Mouse (Mus musculus) cerebellum, adult 9-11 months (tissue): ENCODE data around the gene 1600002K03Rik.
"Not testable (repeated sequence)": the region's sequence is repeated elsewhere in the genome, so short reads cannot be mapped to it uniquely, and the experiment has no call there.

Experiments
- DNase-seq: peaks from one replicate; pipeline ENCODE4 v3.0.0; 2022

1600002K03Rik gene

DNA sequence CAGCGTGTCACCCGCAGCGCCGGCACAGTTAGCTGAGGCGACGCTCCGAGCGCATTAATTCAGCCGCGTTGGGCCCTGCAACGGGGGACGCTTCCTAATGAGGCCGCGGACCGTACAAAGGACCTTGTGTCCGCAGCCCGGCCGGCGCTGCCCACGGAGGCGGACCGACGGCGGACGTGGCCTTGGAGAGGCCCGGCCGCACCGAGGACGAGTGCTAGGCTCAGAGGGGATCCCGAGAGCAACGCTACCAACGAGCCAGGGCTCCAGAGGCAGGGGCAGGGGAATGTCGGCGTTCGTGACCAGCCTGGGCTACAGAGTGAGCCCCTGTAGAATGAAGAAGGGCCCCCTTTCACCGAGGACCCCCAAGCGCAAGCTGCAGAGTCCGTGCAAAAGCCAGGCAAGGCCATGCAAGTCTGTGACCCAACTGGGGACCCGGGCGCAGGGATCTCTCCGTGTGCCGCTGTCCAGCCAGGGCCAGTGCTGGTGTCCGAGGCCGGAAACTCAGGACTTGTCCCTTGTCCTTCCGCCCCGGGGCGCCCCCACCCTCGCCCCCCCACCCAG is 17.8 kb downstream of the 1600002K03Rik start:
- DNase-seq, result peak; percentile 44

DNA sequence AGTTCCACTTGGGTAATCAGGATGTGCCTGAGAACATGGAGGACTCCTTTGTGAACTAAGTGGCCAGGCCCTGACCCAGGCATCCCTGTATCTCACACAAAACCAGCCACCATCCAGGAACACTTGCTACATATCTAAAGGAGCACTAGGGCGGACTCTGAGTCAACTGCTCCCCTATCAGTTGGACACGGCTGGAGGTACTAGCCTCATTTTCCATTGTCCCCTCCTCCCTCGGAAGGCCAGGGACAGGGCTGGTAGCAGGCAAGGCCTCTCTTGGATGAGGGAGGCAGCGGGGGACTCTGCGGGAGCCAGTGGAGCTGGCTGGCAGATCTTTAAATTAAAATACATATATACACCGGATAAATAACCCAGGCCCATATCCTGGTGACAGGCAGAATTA is 21.2 kb downstream of the 1600002K03Rik start:
- peak; percentile 5 for DNase-seq

DNA sequence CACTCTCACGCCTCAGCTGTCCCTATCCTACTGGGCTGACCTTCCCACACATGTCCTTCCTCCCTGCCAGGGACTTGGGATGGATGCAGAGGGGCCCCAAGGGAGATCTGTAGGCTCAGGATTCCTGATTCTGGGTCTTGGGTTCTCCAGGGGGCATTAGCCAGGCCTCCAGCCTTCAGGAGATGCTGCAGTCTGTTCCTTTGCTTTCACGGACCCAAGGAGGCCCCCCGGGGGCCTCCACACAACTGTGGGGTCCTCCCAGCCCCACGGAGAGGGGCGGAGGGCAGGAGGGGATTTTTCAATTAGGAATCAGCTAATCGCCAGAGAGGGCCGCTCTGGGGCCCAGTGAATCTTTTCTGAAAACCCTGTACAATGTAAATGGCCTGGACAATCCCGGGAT is 21.7 kb downstream of the 1600002K03Rik start:
- no peak for DNase-seq

DNA sequence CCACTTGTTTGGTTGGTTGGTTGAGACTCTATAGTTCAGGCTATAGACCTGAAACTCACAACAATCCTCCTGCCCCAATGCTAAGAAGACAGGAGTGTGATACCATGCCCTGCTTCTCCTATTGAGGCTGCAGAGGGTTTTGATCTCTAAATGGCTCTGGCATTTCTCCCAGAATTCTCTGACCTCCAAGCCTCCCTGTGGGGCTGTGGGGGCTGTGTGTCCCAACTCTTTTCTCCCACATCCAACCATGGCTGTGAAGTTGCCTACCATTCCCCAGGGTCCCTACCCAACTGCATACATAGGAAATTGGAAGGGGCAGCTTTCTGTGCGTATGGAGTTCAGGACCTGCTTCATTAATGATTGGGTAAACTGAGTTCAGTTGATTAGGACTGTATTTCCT is 23.4 kb downstream of the 1600002K03Rik start:
- no peak for DNase-seq

DNA sequence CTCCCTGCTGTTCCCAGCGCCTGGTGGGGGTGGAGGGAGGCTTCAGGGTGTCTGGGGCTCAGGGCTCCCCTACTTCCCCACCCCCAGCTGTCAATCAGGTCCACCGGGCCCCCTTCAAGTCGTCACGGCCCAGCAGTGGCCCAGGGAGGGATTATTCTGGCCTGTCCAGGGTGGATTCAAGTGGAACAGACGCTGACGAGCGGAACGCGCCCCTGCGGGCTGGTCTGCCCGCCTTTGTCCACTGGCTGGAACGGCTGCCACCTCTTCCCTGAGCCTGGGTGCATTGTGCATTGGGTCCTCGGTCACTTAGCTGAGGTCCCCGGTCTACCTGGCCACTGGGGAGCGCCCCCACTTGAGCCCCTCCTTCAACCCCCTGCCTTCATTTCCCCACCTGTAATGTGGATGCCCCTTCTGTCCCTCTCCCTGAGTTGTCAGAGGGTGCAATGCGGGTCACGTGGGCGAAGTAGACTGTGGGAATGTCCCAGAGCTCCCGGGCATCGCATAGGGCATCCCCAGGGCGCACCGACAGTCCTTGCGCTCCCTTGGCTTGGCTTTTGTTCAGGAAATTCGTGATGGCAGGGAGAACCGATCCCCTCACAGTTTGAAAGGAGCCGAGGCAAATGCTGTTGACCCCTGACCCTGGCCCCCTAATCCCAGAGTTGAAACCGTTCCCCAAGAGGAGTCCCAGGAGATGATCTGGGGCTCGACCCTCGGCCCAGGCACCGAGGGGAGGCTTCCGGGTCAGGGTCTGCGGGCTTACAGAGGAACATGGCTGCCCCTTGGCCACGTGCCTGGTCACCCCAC is 24.2 kb downstream of the 1600002K03Rik start:
- DNase-seq, result no peak

GRCm38 (mm10) chr10:80199440-80200008 is 26.8 kb downstream of the 1600002K03Rik start:
- DNase-seq, result peak; percentile 84

GRCm38 (mm10) chr10:80200485-80200884 is 27.7 kb downstream of the 1600002K03Rik start:
- no peak for DNase-seq

DNA sequence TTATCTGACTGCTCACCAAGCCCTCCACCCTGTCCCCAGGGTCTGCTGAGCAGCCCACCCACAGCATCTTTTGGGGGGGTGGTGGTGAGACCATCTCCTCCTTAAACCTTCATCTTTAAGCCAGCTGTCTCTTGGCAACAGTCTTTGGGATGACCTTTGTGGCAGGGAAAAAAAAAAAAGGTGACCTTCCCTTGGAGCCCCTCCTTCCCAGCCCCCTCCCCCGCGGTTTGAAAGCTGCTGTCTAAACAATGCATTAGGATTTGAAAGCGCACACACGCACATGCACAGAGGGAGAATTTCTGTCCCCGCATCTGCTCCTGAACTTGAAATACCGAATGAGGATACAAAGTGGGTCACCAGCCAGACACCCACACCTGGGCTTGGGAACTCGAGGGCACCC is 31.3 kb downstream of the 1600002K03Rik start:
- DNase-seq, result no peak

DNA sequence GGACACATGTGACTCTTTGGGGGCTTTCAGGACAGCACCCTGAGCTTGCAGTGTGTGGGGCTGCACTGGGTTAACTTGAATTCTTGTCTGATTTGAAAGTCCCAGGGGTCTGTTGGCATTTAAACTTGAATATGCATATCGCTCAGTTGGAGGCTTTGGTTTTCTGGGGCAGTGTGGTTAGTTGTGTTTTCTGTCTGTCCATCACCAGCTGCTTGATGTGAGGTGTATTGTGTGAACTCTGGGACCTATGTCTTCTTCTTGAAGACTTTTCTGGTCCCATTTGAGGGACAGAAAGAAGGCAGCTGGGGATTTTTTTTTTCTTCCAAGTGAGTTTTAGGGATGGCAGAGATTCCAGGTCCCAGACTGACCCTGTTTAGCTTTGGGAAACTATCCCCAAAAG is 34.5 kb downstream of the 1600002K03Rik start:
- no peak for DNase-seq

- DNase-seq, result no peak
Observed at GRCm38 (mm10) chr10:80207676-80208075, 34.9 kb downstream of the 1600002K03Rik start.

DNA sequence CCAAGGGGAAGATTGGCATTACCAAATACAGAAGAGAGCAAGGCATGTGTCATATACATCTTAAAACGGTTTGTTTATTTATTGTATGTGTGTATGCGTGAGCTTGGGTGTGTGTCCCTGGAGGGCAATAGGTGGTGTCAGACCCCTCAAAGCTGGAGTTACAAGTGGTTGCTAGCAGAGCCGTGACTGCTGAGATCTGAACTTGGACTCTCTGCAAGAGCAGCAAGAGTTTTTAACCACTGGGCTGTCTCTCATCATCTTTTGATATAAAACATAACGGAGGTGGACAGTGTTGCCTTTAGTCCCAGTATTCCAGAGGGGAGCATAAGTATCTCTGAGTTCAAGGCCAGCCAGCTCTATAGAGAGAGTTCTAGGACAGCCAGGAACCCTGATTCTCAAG is 35.5 kb downstream of the 1600002K03Rik start:
- DNase-seq, result no peak

DNA sequence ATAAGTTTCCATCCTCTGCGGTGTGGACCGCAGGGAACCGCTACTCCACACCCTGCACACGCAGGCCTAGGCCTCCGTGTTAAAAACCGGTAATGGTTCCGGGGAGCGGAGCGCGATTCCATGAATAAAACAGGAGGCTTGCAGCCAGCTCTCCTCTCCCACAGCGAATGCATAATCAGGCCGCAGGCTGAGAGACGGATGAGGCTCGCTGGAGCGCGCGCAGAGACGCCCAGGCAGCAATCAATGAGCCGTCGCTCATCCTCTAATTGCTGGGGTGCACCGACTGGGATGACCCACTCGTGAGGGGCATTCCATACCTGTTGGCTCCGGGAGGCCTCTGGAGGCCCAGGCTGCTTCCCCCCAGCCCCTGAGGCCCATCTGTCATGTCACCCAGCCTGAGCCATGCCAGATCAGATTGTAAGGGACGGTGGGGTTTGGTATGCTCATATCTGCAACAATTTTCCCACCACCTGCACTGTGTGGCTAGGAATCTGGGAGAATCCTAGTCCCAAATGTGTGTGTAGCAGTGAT is 36.2 kb downstream of the 1600002K03Rik start:
- no peak for DNase-seq

GRCm38 (mm10) chr10:80211547-80212103 is 38.9 kb downstream of the 1600002K03Rik start:
- DNase-seq, result not testable (repeated sequence)

DNA sequence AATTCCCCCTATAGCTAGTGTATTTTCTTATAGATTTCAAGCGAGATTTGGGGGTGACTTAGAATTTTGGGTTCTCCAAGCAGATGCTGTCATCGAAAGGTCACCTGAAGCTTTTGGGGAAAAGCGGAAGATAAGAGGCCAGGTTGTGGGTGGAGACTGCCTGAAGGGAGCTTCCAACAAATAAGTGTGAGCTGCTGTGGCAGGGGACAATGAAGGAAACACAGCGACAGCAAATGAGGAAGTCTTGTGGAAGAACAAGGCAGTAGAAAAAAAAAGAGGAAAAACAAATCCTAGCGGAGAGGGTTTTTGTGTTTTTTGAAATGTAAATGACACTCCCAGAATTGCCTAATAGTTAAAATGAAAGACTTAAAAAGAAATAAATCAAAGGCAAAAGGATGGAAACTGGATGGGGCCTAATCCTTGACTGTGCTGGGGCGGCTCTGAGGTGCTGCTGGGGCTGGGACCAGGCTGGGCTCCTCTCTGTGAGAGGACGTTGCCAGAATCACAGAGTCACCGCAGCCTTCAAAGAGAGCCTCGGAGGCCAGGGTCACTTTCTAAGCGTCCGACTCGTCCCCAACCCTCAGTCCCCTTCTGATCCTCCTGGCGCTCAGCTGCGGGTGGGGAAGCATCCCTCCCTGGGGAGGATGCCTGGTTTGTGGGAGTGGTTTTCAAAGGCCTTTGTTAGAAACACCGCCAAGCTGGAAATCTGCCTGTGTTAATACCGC is 42.5 kb downstream of the 1600002K03Rik start:
- no peak for DNase-seq

- no peak for DNase-seq
Observed at GRCm38 (mm10) chr10:80220676-80221075, 47.9 kb downstream of the 1600002K03Rik start.

- not testable (repeated sequence) for DNase-seq
Observed at GRCm38 (mm10) chr10:80223137-80223536, 50.4 kb downstream of the 1600002K03Rik start.
